Mouse (Mus musculus): Measurements from ENCODE around the gene Otud1. TPM values are rescaled to one million over a fixed set of nuclear protein-coding genes. Genes with fewer than 3 reads are reported as not detected.

Otud1 gene
- polyA plus RNA-seq, 1 experiment from 2014 or later, result 1.3 TPM

DNA sequence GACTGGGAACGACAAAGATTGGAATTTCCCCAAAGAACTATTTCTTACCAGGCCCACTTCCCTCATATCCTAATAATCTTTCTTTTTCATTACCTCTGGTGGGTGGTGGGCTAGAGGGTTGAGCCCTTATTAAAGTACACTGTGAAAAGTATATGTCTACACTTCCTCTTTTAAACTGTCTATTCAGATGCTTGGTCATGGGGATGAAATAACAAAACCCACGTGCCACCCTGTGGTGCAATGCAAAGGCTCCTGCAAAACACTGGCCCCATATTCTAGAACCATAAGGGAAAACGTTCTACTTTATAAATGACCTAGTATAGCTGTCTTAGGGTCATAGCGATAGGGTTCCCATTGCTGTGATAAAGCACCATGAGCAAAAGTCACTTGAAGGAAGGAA is 49.3 kb downstream of the Otud1 start:
- 65% methylated on average over 4 of the region's 4 CpGs for WGBS (ENCODE audit: insufficient replicate concordance)
- DNase-seq (no peak), ATAC-seq (no peak)
- H3K4me3 ChIP-seq (ENCODE audit: low read depth, low read length), result no peak overlapping the region
- TF ChIP-seq CTCF (IDR thresholded peaks at IDR 0.05; ENCODE audit: low read depth) (no peak), EP300 (IDR thresholded peaks at IDR 0.05; ENCODE audit: low read depth) (no peak)
- no peak overlapping the region for H3K4me2 ChIP-seq (ENCODE audit: low read depth, low read length)
- no peaks in the 10 kb centered on the region for H3K4me1 ChIP-seq (ENCODE audit: insufficient read depth)
- H3K9ac ChIP-seq (replicated peaks), result no peak overlapping the region
- no peak overlapping the region for H3K27ac ChIP-seq (ENCODE audit: low read depth)
- H3K36me3 ChIP-seq (replicated peaks; ENCODE audit: insufficient read depth, low read length), result no peaks in the 10 kb centered on the region
- no peaks in the 10 kb centered on the region for H3K27me3 ChIP-seq (ENCODE audit: insufficient read depth, low read length)
- H3K9me3 ChIP-seq (ENCODE audit: low read length), result no peaks in the 10 kb centered on the region

Other genes with a start within 250 kb of the Otud1 start
- not detected in 2 replicates for gene Ptf1a, start 212.1 kb upstream of the Otud1 start, polyA plus RNA-seq (2015; fragmentation: Nextera tagmentation; extraction: Ambion mirVana)
- not detected in 2 replicates for gene 4921504E06Rik, start 103.8 kb upstream of the Otud1 start, polyA plus RNA-seq (2015; fragmentation: Nextera tagmentation; extraction: Ambion mirVana)

Data from liver, postnatal 0 days (tissue).